Mouse (Mus musculus): ENCODE results near the gene Gm45837.
"Not testable (repeated sequence)": the region's sequence is repeated elsewhere in the genome, so short reads cannot be mapped to it uniquely, and the experiment has no call there.

The Gm45837 gene

DNA sequence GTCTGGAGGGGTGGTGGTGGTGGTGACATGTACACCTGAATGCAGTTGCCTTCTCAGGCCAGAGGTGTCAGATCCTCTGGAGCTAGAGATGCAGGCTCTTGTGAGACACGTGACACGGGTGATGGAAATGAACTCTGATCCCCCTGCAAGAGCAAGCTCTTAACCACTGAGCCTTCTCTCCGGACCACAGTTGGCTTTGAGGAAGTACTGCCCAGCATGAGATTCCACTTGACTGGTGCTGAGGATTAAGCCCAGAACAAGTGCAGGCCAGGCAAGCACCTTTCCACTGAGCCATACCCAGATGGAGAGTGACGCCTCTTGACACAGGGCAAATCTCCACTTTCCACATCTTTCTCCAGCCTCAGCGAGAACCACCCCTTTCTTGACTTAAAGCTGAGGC lies 148.7 kb downstream of the Gm45837 start:
- not testable (repeated sequence) for DNase-seq
